Mouse (Mus musculus): ENCODE data around the gene Ell.

DNA sequence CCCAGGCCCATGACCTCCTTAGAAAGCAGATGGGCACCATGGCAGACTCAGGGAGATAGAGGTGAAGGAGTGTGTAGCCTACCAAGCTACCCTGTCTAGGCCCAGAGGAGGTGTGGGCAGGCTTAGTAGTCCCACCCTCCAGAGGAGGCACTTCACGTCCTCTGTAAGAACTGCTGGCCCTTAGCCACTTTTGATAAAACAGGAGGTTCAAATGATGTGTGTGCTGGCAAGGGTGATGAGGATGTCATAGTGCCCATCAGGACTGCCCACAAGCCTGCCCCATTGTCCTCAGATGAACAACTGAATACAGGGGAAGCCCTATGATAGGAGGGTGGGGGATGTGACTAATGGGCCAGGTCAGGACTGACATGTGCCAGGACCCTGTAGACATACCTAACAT lies 13.6 kb downstream of the Ell start:
- no peak for TF ChIP-seq CTCF (IDR thresholded peaks at IDR 0.05; ENCODE audit: borderline replicate concordance, insufficient read depth, low read depth, low read length)
- TF ChIP-seq POLR2A (IDR thresholded peaks at IDR 0.05; ENCODE audit: borderline replicate concordance, insufficient read depth, low read length) = no peak
